Mouse (Mus musculus): ENCODE measurements around the gene Eif4e2. TPM values are rescaled to one million over a fixed set of nuclear protein-coding genes. Genes with fewer than 3 reads are reported as not detected.

Gene Eif4e2
- polyA plus RNA-seq, 1 experiment = 21.6 TPM

- 2% methylated on average over 13 of the region's 13 CpGs for WGBS
- no peak overlapping the region for H3K27ac ChIP-seq (ENCODE audit: insufficient read depth, low read length)
- H3K36me3 ChIP-seq (ENCODE audit: control insufficient read depth, insufficient read depth, low read length) = no peaks in the 10 kb centered on the region
- peaks cover 7% of the 10 kb centered on the region for H3K4me1 ChIP-seq (ENCODE audit: control insufficient read depth, insufficient read depth, insufficient read length)
- peaks cover 9% of the 10 kb centered on the region; the same call in 1 of the 2 replicates for H3K27me3 ChIP-seq (ENCODE audit: control insufficient read depth, insufficient read depth, low read length)
- no peak for TF ChIP-seq CTCF (IDR thresholded peaks at IDR 0.05; ENCODE audit: extremely low read depth, insufficient read depth, insufficient read length, insufficient replicate concordance)
- TF ChIP-seq POLR2A (IDR thresholded peaks at IDR 0.05; ENCODE audit: low read depth, low read length) = no peak
- H3K4me3 ChIP-seq (ENCODE audit: extremely low read depth, insufficient read depth, insufficient read length) = peak overlapping the region; percentile 35
- DNase-seq (ENCODE audit: low read depth in 1 of 2, low spot score in 2 of 2) = no peak
These were observed 51.5 kb downstream of the Eif4e2 start for GRCm38 (mm10) chr1:87265200-87265599.

DNA sequence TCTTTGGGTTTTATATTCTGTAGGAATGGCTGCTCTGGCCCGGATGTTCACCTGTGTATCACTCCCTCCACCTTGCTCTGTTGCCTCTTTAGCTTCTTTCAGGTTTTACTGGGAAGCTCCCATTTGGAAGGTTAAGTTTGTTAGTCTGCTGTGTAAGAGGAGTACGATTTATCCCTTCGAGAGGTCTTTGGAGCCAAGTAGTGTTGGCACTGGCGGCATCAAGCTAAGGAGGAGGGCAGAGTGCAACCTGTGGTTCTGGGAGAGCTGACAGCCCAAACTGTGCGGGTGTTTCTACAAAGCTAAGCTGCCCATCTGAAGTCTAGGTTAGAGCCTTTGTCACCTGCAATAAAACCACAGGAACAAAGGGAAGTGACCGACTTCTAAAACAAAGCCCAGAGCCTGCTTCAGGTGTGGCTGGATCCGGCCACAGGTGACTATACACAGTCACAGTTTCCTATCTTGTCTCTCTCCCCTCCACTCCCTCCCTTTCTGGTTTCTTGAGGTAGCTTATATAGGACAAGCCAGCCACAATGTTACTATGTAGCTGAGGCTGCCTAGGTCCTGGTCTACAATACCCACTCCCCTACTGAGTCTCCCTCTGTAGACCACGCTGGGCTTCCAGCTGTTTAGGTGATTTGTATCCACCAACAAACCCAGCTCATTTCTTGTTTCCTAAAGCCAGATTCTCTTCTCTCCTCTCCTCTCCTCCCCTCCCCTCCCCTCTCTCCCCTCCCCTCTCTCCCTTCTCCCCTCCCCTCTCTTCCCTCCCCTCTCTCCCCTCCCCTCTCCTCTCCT lies 52.8 kb downstream of the Eif4e2 start:
- 40% methylated on average over 8 of the region's 8 CpGs for WGBS
- no peak for TF ChIP-seq POLR2A (IDR thresholded peaks at IDR 0.05; ENCODE audit: low read depth, low read length)
- no peak for TF ChIP-seq CTCF (IDR thresholded peaks at IDR 0.05; ENCODE audit: extremely low read depth, insufficient read depth, insufficient read length, insufficient replicate concordance)
- Histone ChIP-seq H3K4me1 (ENCODE audit: control insufficient read depth, insufficient read depth, insufficient read length) (peaks cover 7% of the 10 kb centered on the region), H3K36me3 (ENCODE audit: control insufficient read depth, insufficient read depth, low read length) (no peaks in the 10 kb centered on the region), H3K4me3 (ENCODE audit: extremely low read depth, insufficient read depth, insufficient read length) (no peak overlapping the region), H3K27ac (ENCODE audit: insufficient read depth, low read length) (no peak overlapping the region), H3K27me3 (ENCODE audit: control insufficient read depth, insufficient read depth, low read length) (peaks cover 9% of the 10 kb centered on the region; the same call in 1 of the 2 replicates)
- no peak for DNase-seq (ENCODE audit: low read depth in 1 of 2, low spot score in 2 of 2)

DNA sequence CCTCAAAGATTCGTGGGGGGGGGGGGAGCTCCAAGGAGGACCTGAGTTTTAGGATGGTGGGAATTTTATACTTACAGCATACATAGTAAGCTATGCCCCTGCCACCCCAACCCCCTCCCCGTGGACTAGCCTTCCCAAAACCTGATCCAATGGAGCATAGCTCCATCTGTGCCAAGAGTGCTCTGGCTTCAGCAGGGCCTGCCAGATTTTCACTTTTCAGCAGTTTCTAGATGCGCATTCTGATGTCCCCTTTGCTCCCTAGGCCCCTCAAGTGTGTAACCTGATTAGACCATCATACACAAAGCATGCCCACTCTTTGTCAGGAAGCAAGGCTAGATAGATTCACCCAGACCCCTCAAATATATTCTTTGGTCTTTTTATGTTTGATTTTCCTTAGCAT lies 56.5 kb downstream of the Eif4e2 start:
- no peak for TF ChIP-seq POLR2A (IDR thresholded peaks at IDR 0.05; ENCODE audit: low read depth, low read length)
- TF ChIP-seq CTCF (IDR thresholded peaks at IDR 0.05; ENCODE audit: extremely low read depth, insufficient read depth, insufficient read length, insufficient replicate concordance) = no peak
- Histone ChIP-seq H3K27ac (ENCODE audit: insufficient read depth, low read length) (no peak overlapping the region), H3K4me1 (ENCODE audit: control insufficient read depth, insufficient read depth, insufficient read length) (no peaks in the 10 kb centered on the region; the same call in none of the 2 replicates), H3K27me3 (ENCODE audit: control insufficient read depth, insufficient read depth, low read length) (no peaks in the 10 kb centered on the region), H3K36me3 (ENCODE audit: control insufficient read depth, insufficient read depth, low read length) (no peaks in the 10 kb centered on the region), H3K4me3 (ENCODE audit: extremely low read depth, insufficient read depth, insufficient read length) (no peak overlapping the region)
- WGBS = 74% methylated on average over 3 of the region's 3 CpGs
- no peak for DNase-seq (ENCODE audit: low read depth in 1 of 2, low spot score in 2 of 2)

DNA sequence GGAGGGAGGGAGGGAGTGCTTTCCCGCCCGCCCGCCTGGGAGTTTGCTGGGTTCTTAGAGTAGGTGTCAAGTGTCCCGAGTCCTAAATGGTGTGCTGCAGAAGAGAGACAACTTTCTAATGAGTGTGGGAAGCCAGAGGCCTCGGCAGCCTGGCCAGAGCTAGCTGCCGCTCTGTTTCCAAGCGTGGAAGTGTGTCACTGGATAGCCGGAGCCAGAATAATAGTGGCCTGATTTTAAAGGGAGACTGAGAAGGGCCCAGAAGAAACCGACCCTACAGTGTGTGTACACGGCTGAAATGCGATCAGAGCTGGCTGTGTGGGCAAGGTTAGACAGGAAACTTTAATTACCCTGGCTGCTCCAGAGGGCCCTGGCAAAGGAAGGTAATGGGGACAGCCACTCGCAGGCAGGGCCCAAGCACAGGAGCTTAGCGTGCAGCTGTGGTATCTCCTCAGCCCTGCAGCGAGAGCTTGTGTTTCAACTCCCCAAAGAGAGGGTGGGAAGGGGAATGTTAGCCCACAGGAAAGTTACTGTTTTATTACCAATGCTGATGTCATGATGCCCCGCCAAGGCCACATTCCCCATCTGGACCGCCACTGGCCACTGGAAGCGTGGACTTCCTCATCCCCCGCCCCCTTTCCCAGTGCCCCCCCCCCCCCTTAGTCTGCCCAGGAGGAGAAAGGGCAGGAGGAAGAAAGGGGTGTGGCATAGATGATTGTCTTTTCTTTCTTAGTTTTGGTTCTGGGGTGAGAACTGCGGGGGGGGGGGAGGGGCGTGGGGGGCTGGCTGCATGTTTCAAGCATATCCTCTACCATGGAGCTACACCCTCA lies 57.1 kb downstream of the Eif4e2 start:
- Histone ChIP-seq H3K4me3 (ENCODE audit: extremely low read depth, insufficient read depth, insufficient read length) (no peak overlapping the region), H3K4me1 (ENCODE audit: control insufficient read depth, insufficient read depth, insufficient read length) (no peaks in the 10 kb centered on the region), H3K27me3 (ENCODE audit: control insufficient read depth, insufficient read depth, low read length) (no peaks in the 10 kb centered on the region), H3K27ac (ENCODE audit: insufficient read depth, low read length) (peak overlapping the region; percentile 4; the same call in 1 of the 2 replicates), H3K36me3 (ENCODE audit: control insufficient read depth, insufficient read depth, low read length) (no peaks in the 10 kb centered on the region)
- DNase-seq (ENCODE audit: low read depth in 1 of 2, low spot score in 2 of 2) = no peak
- TF ChIP-seq POLR2A (IDR thresholded peaks at IDR 0.05; ENCODE audit: low read depth, low read length) = no peak
- no peak for TF ChIP-seq CTCF (IDR thresholded peaks at IDR 0.05; ENCODE audit: extremely low read depth, insufficient read depth, insufficient read length, insufficient replicate concordance)
- WGBS = 52% methylated on average over 20 of the region's 20 CpGs

- DNase-seq (ENCODE audit: low read depth in 1 of 2, low spot score in 2 of 2) = no peak
- TF ChIP-seq CTCF (IDR thresholded peaks at IDR 0.05; ENCODE audit: extremely low read depth, insufficient read depth, insufficient read length, insufficient replicate concordance) = no peak
- TF ChIP-seq POLR2A (IDR thresholded peaks at IDR 0.05; ENCODE audit: low read depth, low read length) = no peak
- WGBS = 80% methylated on average over 1 of the region's 1 CpGs
- Histone ChIP-seq H3K36me3 (ENCODE audit: control insufficient read depth, insufficient read depth, low read length) (no peaks in the 10 kb centered on the region), H3K27ac (ENCODE audit: insufficient read depth, low read length) (no peak overlapping the region), H3K27me3 (ENCODE audit: control insufficient read depth, insufficient read depth, low read length) (no peaks in the 10 kb centered on the region), H3K4me3 (ENCODE audit: extremely low read depth, insufficient read depth, insufficient read length) (no peak overlapping the region), H3K4me1 (ENCODE audit: control insufficient read depth, insufficient read depth, insufficient read length) (no peaks in the 10 kb centered on the region)
These were observed 57.9 kb downstream of the Eif4e2 start for GRCm38 (mm10) chr1:87271596-87271995.

GRCm38 (mm10) chr1:87272462-87272861 lies 58.7 kb downstream of the Eif4e2 start:
- Histone ChIP-seq H3K36me3 (ENCODE audit: control insufficient read depth, insufficient read depth, low read length) (no peaks in the 10 kb centered on the region), H3K27me3 (ENCODE audit: control insufficient read depth, insufficient read depth, low read length) (no peaks in the 10 kb centered on the region), H3K27ac (ENCODE audit: insufficient read depth, low read length) (peak overlapping the region; percentile 41; the same call in 1 of the 2 replicates), H3K4me3 (ENCODE audit: extremely low read depth, insufficient read depth, insufficient read length) (no peak overlapping the region), H3K4me1 (ENCODE audit: control insufficient read depth, insufficient read depth, insufficient read length) (no peaks in the 10 kb centered on the region)
- 93% methylated on average over 3 of the region's 3 CpGs for WGBS
- no peak for TF ChIP-seq CTCF (IDR thresholded peaks at IDR 0.05; ENCODE audit: extremely low read depth, insufficient read depth, insufficient read length, insufficient replicate concordance)
- TF ChIP-seq POLR2A (IDR thresholded peaks at IDR 0.05; ENCODE audit: low read depth, low read length) = no peak
- no peak for DNase-seq (ENCODE audit: low read depth in 1 of 2, low spot score in 2 of 2)
